Mouse (Mus musculus) forebrain, postnatal 0 days (tissue): ENCODE results near the gene Gabrb1. TPM values are rescaled to one million over a fixed set of nuclear protein-coding genes. Genes with fewer than 3 reads are reported as not detected.

Experiments
- ATAC-seq: fragments of 200-750 bp; cut with Nextera tagmentation; 2 replicates; pipeline ENCODE4 v1.8.0; 2017; ENCODE audit warnings: mild to moderate bottlenecking, moderate library complexity
- DNase-seq: peaks from one replicate; pipeline ENCODE4 v3.0.0-alpha.2; 2015
- H3K27ac ChIP-seq: fragments of 300-500 bp; sonication (generic); 2 replicates; pipeline ENCODE4 v1.5.1; 2014; ENCODE audit warnings: low read depth, mild to moderate bottlenecking, antibody characterized with exemption, low read length, moderate library complexity, mixed read lengths
- H3K27me3 ChIP-seq: fragments of 300-500 bp; sonication (generic); 2 replicates; pipeline ENCODE4 v1.6.1; 2014; ENCODE audit warnings: mild to moderate bottlenecking, low read length, mixed read lengths; ENCODE audit not compliant: insufficient read depth
- H3K36me3 ChIP-seq: fragments of 300-500 bp; sonication (generic); 2 replicates; pipeline ENCODE4 v1.6.1; 2014; ENCODE audit warnings: mild to moderate bottlenecking, moderate library complexity; ENCODE audit not compliant: insufficient read depth
- H3K4me1 ChIP-seq: fragments of 300-500 bp; sonication (generic); 2 replicates; pipeline ENCODE4 v1.6.1; 2014; ENCODE audit warnings: antibody characterized with exemption; ENCODE audit not compliant: insufficient read depth
- H3K4me2 ChIP-seq: fragments of 300-500 bp; sonication (generic); 2 replicates; pipeline ENCODE4 v1.6.1; 2014; ENCODE audit warnings: low read depth, mild to moderate bottlenecking, moderate library complexity
- H3K4me3 ChIP-seq: fragments of 300-500 bp; sonication (generic); 2 replicates; pipeline ENCODE4 v1.5.1; 2014; ENCODE audit warnings: low read depth, low read length, mixed read lengths
- H3K9ac ChIP-seq: fragments of 300-500 bp; sonication (generic); 2 replicates; pipeline ENCODE4 v1.6.1; 2014; ENCODE audit warnings: mild to moderate bottlenecking
- H3K9me3 ChIP-seq: fragments of 300-500 bp; sonication (generic); 2 replicates; pipeline ENCODE4 v1.6.1; 2016; ENCODE audit warnings: low read length
- CTCF ChIP-seq: sonication (generic); IDR thresholded peaks from 2 replicates; pipeline ENCODE4 v1.5.1; 2016; ENCODE audit warnings: antibody characterized with exemption, control low read depth, low read depth
- WGBS: fragments of 180-500 bp; shearing (Covaris S2); extraction: QIAGEN DNeasy Blood & Tissue Kit; methylation state at CpG from one replicate; pipeline ENCODE4 v1.1.7; 2014; 5-methylcytosine and 5-hydroxymethylcytosine counted together
- polyA plus RNA-seq: library from polyadenylated mRNA; unstranded; fragments of >200 nt; fragmentation: Nextera tagmentation; extraction: Ambion mirVana; gene quantifications from 2 replicates; pipeline ENCODE4 v1.2.1, GENCODE M21; 2015
- total RNA-seq: library from RNA; depleted of rRNA; stranded (reverse); fragments of >200 nt; gene quantifications from 2 replicates; pipeline ENCODE4 v1.2.3, GENCODE M21; 2014

The Gabrb1 gene
- total and polyA plus RNA-seq, 2 experiments from 2014 or later, result 19.9 to 42.0 TPM

DNA sequence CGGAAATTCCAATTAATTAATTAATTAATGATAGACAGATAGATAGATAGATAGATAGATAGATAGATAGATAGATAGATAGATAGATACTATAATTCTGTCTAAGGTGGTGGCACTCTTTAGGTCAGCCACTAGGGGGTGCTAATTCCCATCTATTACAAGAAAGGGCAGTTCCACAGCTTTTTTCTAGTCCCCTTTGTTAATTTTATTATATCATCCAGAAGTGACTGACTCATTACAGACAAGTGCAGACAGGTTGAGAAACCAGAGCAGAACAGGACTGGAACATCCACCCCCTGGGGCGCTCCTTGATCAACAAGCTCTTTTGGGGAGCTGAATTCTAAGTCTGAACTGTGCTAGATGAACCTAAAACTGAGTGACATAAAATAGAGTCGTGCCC is 514.8 kb downstream of the Gabrb1 start:
- no peak overlapping the region for H3K9ac ChIP-seq
- 0 out of 2 replicates have a peak, but pooled peaks cover 4% of the 10 kb centered on the region for H3K4me1 ChIP-seq
- ATAC-seq, result no peak

GRCm38 (mm10) chr5:72173521-72173920 is 515.6 kb downstream of the Gabrb1 start:
- Histone ChIP-seq H3K4me1 (0 out of 2 replicates have a peak, but pooled peaks cover 4% of the 10 kb centered on the region), H3K27ac (no peak overlapping the region), H3K9ac (no peak overlapping the region), H3K36me3 (no peaks in the 10 kb centered on the region), H3K4me2 (no peak overlapping the region), H3K9me3 (no peaks in the 10 kb centered on the region), H3K4me3 (no peak overlapping the region), H3K27me3 (no peaks in the 10 kb centered on the region)
- ATAC-seq, result no peak
- no peak for TF ChIP-seq CTCF
- DNase-seq, result no peak
- WGBS, result 80% methylated on average over 1 of the region's 1 CpGs

More for the DNA sequence above, 514.8 kb downstream of the Gabrb1 start:
- peak; percentile 60 for TF ChIP-seq CTCF
- H3K4me2 ChIP-seq, result no peak overlapping the region
- 29% methylated on average over 3 of the region's 3 CpGs for WGBS
- H3K27me3 ChIP-seq, result no peaks in the 10 kb centered on the region
- no peak overlapping the region for H3K27ac ChIP-seq
- peak; percentile 31 for DNase-seq
- no peaks in the 10 kb centered on the region for H3K9me3 ChIP-seq
- H3K4me3 ChIP-seq, result no peak overlapping the region
- no peaks in the 10 kb centered on the region for H3K36me3 ChIP-seq

- no peak overlapping the region for H3K27ac ChIP-seq
- ATAC-seq (no peak), DNase-seq (no peak)
- H3K9ac ChIP-seq, result no peak overlapping the region
- H3K36me3 ChIP-seq, result no peaks in the 10 kb centered on the region
- 0 out of 2 replicates have a peak, but pooled peaks cover 4% of the 10 kb centered on the region for H3K4me1 ChIP-seq
- WGBS, result 61% methylated on average over 4 of the region's 4 CpGs
- H3K4me2 ChIP-seq, result 0 out of 2 replicates have a peak overlapping the region, but pooled peaks have one; percentile 31
- 0 out of 2 replicates have a peak overlapping the region, but pooled peaks have one; percentile 5 for H3K4me3 ChIP-seq
- no peaks in the 10 kb centered on the region for H3K9me3 ChIP-seq
- TF ChIP-seq CTCF, result no peak
- no peaks in the 10 kb centered on the region for H3K27me3 ChIP-seq
Measured at GRCm38 (mm10) chr5:72175050-72175449, 517.1 kb downstream of the Gabrb1 start.

- no peaks in the 10 kb centered on the region for H3K9me3 ChIP-seq
- no peak for TF ChIP-seq CTCF
- H3K27me3 ChIP-seq, result no peaks in the 10 kb centered on the region
- DNase-seq (no peak), ATAC-seq (peak; percentile 40; the same call in 1 of the 2 replicates)
- WGBS, result 15% methylated on average over 7 of the region's 7 CpGs
- H3K4me1 ChIP-seq, result 0 out of 2 replicates have a peak, but pooled peaks cover 4% of the 10 kb centered on the region
- peak overlapping the region; percentile 31; the same call in 1 of the 2 replicates for H3K9ac ChIP-seq
- H3K4me3 ChIP-seq, result 0 out of 2 replicates have a peak overlapping the region, but pooled peaks have one; percentile 5
- H3K27ac ChIP-seq, result no peak overlapping the region
- no peaks in the 10 kb centered on the region for H3K36me3 ChIP-seq
- H3K4me2 ChIP-seq, result peak overlapping the region; percentile 31; the same call in 1 of the 2 replicates
Measured at GRCm38 (mm10) chr5:72175530-72175929, 517.6 kb downstream of the Gabrb1 start.

- Histone ChIP-seq H3K36me3 (no peaks in the 10 kb centered on the region), H3K9me3 (no peaks in the 10 kb centered on the region), H3K9ac (no peak overlapping the region), H3K27ac (no peak overlapping the region), H3K4me1 (no peaks in the 10 kb centered on the region), H3K4me3 (no peak overlapping the region), H3K4me2 (no peak overlapping the region), H3K27me3 (no peaks in the 10 kb centered on the region)
- ATAC-seq, result no peak
- no peak for TF ChIP-seq CTCF
- no peak for DNase-seq
- 58% methylated on average over 1 of the region's 1 CpGs for WGBS
Measured at GRCm38 (mm10) chr5:72181194-72181593, 523.3 kb downstream of the Gabrb1 start.

GRCm38 (mm10) chr5:72182804-72183203 is 524.9 kb downstream of the Gabrb1 start:
- DNase-seq (no peak), ATAC-seq (no peak)
- no peak overlapping the region for H3K27ac ChIP-seq
- H3K36me3 ChIP-seq, result no peaks in the 10 kb centered on the region
- no peaks in the 10 kb centered on the region for H3K4me1 ChIP-seq
- 91% methylated on average over 4 of the region's 4 CpGs for WGBS
- no peak overlapping the region for H3K4me3 ChIP-seq
- H3K4me2 ChIP-seq, result no peak overlapping the region
- H3K9me3 ChIP-seq, result no peaks in the 10 kb centered on the region
- no peak for TF ChIP-seq CTCF
- H3K27me3 ChIP-seq, result no peaks in the 10 kb centered on the region
- H3K9ac ChIP-seq, result no peak overlapping the region

- Histone ChIP-seq H3K36me3 (no peaks in the 10 kb centered on the region), H3K27ac (no peak overlapping the region), H3K4me3 (no peak overlapping the region), H3K9me3 (no peaks in the 10 kb centered on the region), H3K27me3 (no peaks in the 10 kb centered on the region), H3K4me1 (no peaks in the 10 kb centered on the region), H3K9ac (no peak overlapping the region), H3K4me2 (no peak overlapping the region)
- TF ChIP-seq CTCF, result no peak
- ATAC-seq, result no peak
- DNase-seq, result no peak
- 79% methylated on average over 6 of the region's 6 CpGs for WGBS
Measured at GRCm38 (mm10) chr5:72183929-72184328, 526.0 kb downstream of the Gabrb1 start.
